Mouse (Mus musculus): Measurements from ENCODE around the gene Tmem101.

DNA sequence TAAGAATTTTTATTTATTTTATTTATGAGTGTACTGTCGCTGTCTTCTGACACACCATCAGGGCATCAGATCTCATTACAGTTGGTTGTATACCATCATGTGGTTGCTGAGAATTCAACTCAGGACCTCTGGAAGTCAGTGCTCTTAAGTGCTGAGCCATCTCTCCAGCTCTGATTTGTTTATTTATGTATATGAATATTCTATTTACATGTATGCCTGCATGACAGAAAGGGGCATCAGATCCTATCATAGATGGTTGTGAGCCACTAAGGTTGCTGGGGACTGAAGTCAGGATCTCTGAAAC lies 534 bp upstream of the Tmem101 start:
- TF ChIP-seq CTCF (IDR thresholded peaks at IDR 0.05; ENCODE audit: control insufficient read depth, insufficient read depth, insufficient read length) (no peak), CEBPB (IDR thresholded peaks at IDR 0.05; ENCODE audit: low read depth) (no peak)

Data from C2C12 (cell line).